25 mouse cellular contexts compared by ENCODE assay signal in genomic region chr15:102612966-102613365, GRCm38 (mm10). TPM values are rescaled to one million over a fixed set of nuclear protein-coding genes. Genes with fewer than 3 reads are reported as not detected.
A peak's percentile ranks its signal among the peaks of the same experiment; 100 is the strongest.
DNase-seq lines count a peak whose midpoint lies in the region; ATAC-seq and TF ChIP-seq lines count a peak whose summit lies in the region.
"Had no signal": no experiment of that assay in that cellular context is flagged by ENCODE, and none has a peak within 500 bp of the region (broad histone marks: within the 10 kb centered on the region; RNA-seq: fewer than 3 reads in every experiment).

No protein-coding gene starts in this region.

- H3K36me3 ChIP-seq in liver, adult 2 months (ENCODE audit: control insufficient read depth, insufficient read depth, low read length): no peaks in the 10 kb centered on the region; the same call in 1 of the 2 replicates
- peaks cover 8% of the 10 kb centered on the region; the same call in 1 of the 2 replicates for H3K36me3 ChIP-seq in liver, embryonic 12.5 days
- H3K36me3 ChIP-seq: hindbrain, embryonic 13.5 days; limb, embryonic 12.5 days; midbrain, embryonic 10.5 days had no signal

- POLR2A ChIA-PET in Patski (lab: Charles Lee): no interaction called here

- DNase-seq in heart, adult 11 months: peak; percentile 58
- no peak for DNase-seq in heart, postnatal 10 days
- DNase-seq in liver, adult 2 months (ENCODE audit: extremely low read depth, low read depth, low spot score): no peak
- DNase-seq in 416B (ENCODE audit: low read depth) (peak; percentile 37), Patski (ENCODE audit: low read depth, low spot score) (no peak)
- no peak for DNase-seq in embryo, embryonic 10.5 days (ENCODE audit: low spot score)
- no peak for DNase-seq in urinary bladder, postnatal 4 days (ENCODE audit: low spot score in 2 of 2)
- DNase-seq: cerebellum, adult 11 months; cerebellum, postnatal 25 days; kidney, adult 18-20 months; retina, postnatal 1 day; thymus, postnatal 25 days had no signal

- TF ChIP-seq POLR2A in liver, adult 2 months (IDR thresholded peaks at IDR 0.05; ENCODE audit: extremely low read depth, insufficient read depth, low read length): no peak

- TF ChIP-seq CTCF in liver, adult 2 months (IDR thresholded peaks at IDR 0.05; ENCODE audit: low read depth, low read length): 0 out of 2 replicates have a peak, but pooled peaks have one; percentile 5
- TF ChIP-seq CTCF in Patski (IDR thresholded peaks at IDR 0.05): peak; percentile 59

- no peaks in the 10 kb centered on the region for H3K27me3 ChIP-seq in liver, adult 2 months (ENCODE audit: control insufficient read depth, insufficient read depth, low read length)
- no peaks in the 10 kb centered on the region for H3K27me3 ChIP-seq in liver, embryonic 12.5 days (replicated peaks)
- no peaks in the 10 kb centered on the region for H3K27me3 ChIP-seq in Patski
- H3K27me3 ChIP-seq: heart, embryonic 13.5 days; hindbrain, embryonic 13.5 days; limb, embryonic 12.5 days had no signal

- ATAC-seq in liver, embryonic 12.5 days: no peak
- no peak for ATAC-seq in Patski

- H3K4me3 ChIP-seq in liver, adult 2 months (ENCODE audit: insufficient read depth, low read depth, low read length): no peak overlapping the region
- H3K4me3 ChIP-seq in liver, embryonic 12.5 days: no peak overlapping the region
- H3K4me3 ChIP-seq: heart, embryonic 13.5 days; hindbrain, embryonic 13.5 days; limb, embryonic 12.5 days; midbrain, embryonic 10.5 days; myocyte had no signal

- peaks cover 7% of the 10 kb centered on the region; the same call in 1 of the 2 replicates for H3K4me1 ChIP-seq in liver, adult 2 months (ENCODE audit: control insufficient read depth, insufficient read depth, low read length)
- H3K4me1 ChIP-seq in liver, embryonic 12.5 days: peaks cover 14% of the 10 kb centered on the region
- H3K4me1 ChIP-seq: hindbrain, embryonic 13.5 days; midbrain, embryonic 10.5 days had no signal

- H3K4me2 ChIP-seq in liver, embryonic 12.5 days: no peak overlapping the region
- H3K4me2 ChIP-seq: heart, embryonic 13.5 days; hindbrain, embryonic 13.5 days; limb, embryonic 12.5 days had no signal

- intact Hi-C loops in heart, postnatal 10 days (cut with DNase I): no loop called here

- CTCF ChIA-PET in Patski (lab: Charles Lee): interaction anchor here (0.8 to 0.9 kb wide), 2 partner anchors 9 to 22 kb away, joined by 3 read pairs; no protein-coding TSS in a partner anchor

- in situ Hi-C loops in Patski (cut with MboI; ENCODE audit: low pct_unique_long_range_greater_than_20kb): no loop called here

- no peak overlapping the region for H3K27ac ChIP-seq in liver, adult 2 months (replicated peaks; ENCODE audit: insufficient read depth, low read depth, low read length)
- no peak overlapping the region for H3K27ac ChIP-seq in liver, embryonic 12.5 days
- H3K27ac ChIP-seq: heart, embryonic 13.5 days; hindbrain, embryonic 13.5 days; limb, embryonic 12.5 days; midbrain, embryonic 10.5 days had no signal

- peaks cover 10% of the 10 kb centered on the region for H3K79me2 ChIP-seq in liver, adult 2 months (ENCODE audit: control insufficient read depth, insufficient read depth, low read length)

- H3K9me3 ChIP-seq in liver, embryonic 12.5 days (replicated peaks): no peaks in the 10 kb centered on the region
- H3K9me3 ChIP-seq: heart, embryonic 13.5 days; hindbrain, embryonic 13.5 days; limb, embryonic 12.5 days; midbrain, embryonic 10.5 days had no signal

- no peak overlapping the region for H3K9ac ChIP-seq in liver, adult 2 months (ENCODE audit: low read depth, low read length)
- H3K9ac ChIP-seq in liver, embryonic 12.5 days: no peak overlapping the region
- H3K9ac ChIP-seq: heart, embryonic 13.5 days; hindbrain, embryonic 13.5 days; limb, embryonic 12.5 days had no signal

RNA-seq across cellular contexts. Expression of gene Gm28047, which starts 11.9 kb away (rescaled TPM):
- total RNA-seq in heart, postnatal 10 days (2021): 1 to 10 TPM in 1 of 2 experiments, not detected in 1; 1.2 TPM
- total RNA-seq in liver, adult 2 months (2014; rRNA removed): not detected in 2 replicates
- polyA plus RNA-seq in liver, adult 2 months (2012; rRNA removed): not detected in 2 replicates
- polyA plus RNA-seq in liver, embryonic 12.5 days (2016; fragmentation: Nextera tagmentation; extraction: Ambion mirVana): not detected in 2 replicates
- not detected for polyA plus RNA-seq in Patski (2021)
- total RNA-seq: left cerebral cortex, adult 18-20 months; neutrophil, adult 5-6 weeks had no signal
- polyA plus RNA-seq: C2C12; heart, embryonic 13.5 days; hindbrain, embryonic 13.5 days; large intestine, adult 2 months; limb, embryonic 12.5 days; lung, embryonic 16.5 days; midbrain, embryonic 10.5 days; myocyte; small intestine, adult 2 months; stomach, embryonic 14.5 days had no signal

RNA-seq across cellular contexts. Expression of gene Atf7, which starts 12.3 kb away (rescaled TPM):
- 10 to 100 TPM; 71.3 to 79.2 TPM for total RNA-seq in heart, postnatal 10 days (2021)
- 10.1 and 12.6 TPM in 2 replicates for total RNA-seq in liver, adult 2 months (2014; rRNA removed)
- 27.8 and 41.1 TPM in 2 replicates for polyA plus RNA-seq in liver, adult 2 months (2012; rRNA removed)
- polyA plus RNA-seq in liver, embryonic 12.5 days (2016; fragmentation: Nextera tagmentation; extraction: Ambion mirVana): 11.5 and 14.3 TPM in 2 replicates
- polyA plus RNA-seq in Patski (2021): 39.9 TPM

RNA-seq across cellular contexts. Expression of gene Atp5g2, which starts 59.2 kb away (rescaled TPM):
- total RNA-seq in heart, postnatal 10 days (2021): 10 to 100 TPM; 31.1 to 47.4 TPM
- total RNA-seq in liver, adult 2 months (2014; rRNA removed): 149 and 181 TPM in 2 replicates
- polyA plus RNA-seq in liver, adult 2 months (2012; rRNA removed): 342 and 359 TPM in 2 replicates
- 39.6 and 42.2 TPM in 2 replicates for polyA plus RNA-seq in liver, embryonic 12.5 days (2016; fragmentation: Nextera tagmentation; extraction: Ambion mirVana)
- polyA plus RNA-seq in Patski (2021): 24.7 TPM

Comparison
In these comparisons a context has a peak if more than half of its experiments do, and no peak if none do; other contexts are left out.
1. DNase-seq: peak in heart, adult 11 months (single experiment) and 416B (single experiment); none in heart, postnatal 10 days (0 of 2), liver, adult 2 months (single experiment), Patski (single experiment), embryo, embryonic 10.5 days (single experiment) and urinary bladder, postnatal 4 days (0 of 2).